Mouse (Mus musculus) midbrain, embryonic 14.5 days (tissue): Measurements from ENCODE around the gene Zfp652. TPM values are rescaled to one million over a fixed set of nuclear protein-coding genes. Genes with fewer than 3 reads are reported as not detected.
A peak's percentile ranks its signal among the peaks of the same experiment; 100 is the strongest.
"Not testable (repeated sequence)": the region's sequence is repeated elsewhere in the genome, so short reads cannot be mapped to it uniquely, and the experiment has no call there.

Experiments
- ATAC-seq: fragments of 200-750 bp; cut with Nextera tagmentation; 2 replicates; pipeline ENCODE4 v1.8.0; 2017; ENCODE audit warnings: moderate number of reproducible peaks, moderate library complexity; ENCODE audit not compliant: low FRiP score, low TSS enrichment
- DNase-seq: peaks from one replicate; pipeline ENCODE4 v3.0.0-alpha.2; 2015
- H3K27ac ChIP-seq: fragments of 300-500 bp; sonication (generic); replicated peaks from 2 replicates; pipeline ENCODE4 v1.5.1; 2014; ENCODE audit warnings: mild to moderate bottlenecking, low read depth, low read length, moderate library complexity
- H3K27me3 ChIP-seq: fragments of 300-500 bp; sonication (generic); 2 replicates; pipeline ENCODE4 v1.6.1; 2014; ENCODE audit warnings: low read length, control low read depth, mixed read lengths; ENCODE audit not compliant: control insufficient read depth, insufficient read depth
- H3K36me3 ChIP-seq: fragments of 300-500 bp; sonication (generic); 2 replicates; pipeline ENCODE4 v1.6.1; 2014; ENCODE audit warnings: low read length, control low read depth; ENCODE audit not compliant: control insufficient read depth, insufficient read depth
- H3K4me1 ChIP-seq: fragments of 300-500 bp; sonication (generic); 2 replicates; pipeline ENCODE4 v1.6.1; 2014; ENCODE audit warnings: mild to moderate bottlenecking, antibody characterized with exemption, low read length, control low read depth; ENCODE audit not compliant: control insufficient read depth, insufficient read depth
- H3K4me2 ChIP-seq: fragments of 300-500 bp; sonication (generic); 2 replicates; pipeline ENCODE4 v1.6.1; 2014; ENCODE audit warnings: mild to moderate bottlenecking, low read length, moderate library complexity
- H3K4me3 ChIP-seq: fragments of 300-500 bp; sonication (generic); replicated peaks from 2 replicates; pipeline ENCODE4 v1.5.1; 2014; ENCODE audit warnings: low read depth, low read length
- H3K9ac ChIP-seq: fragments of 300-500 bp; sonication (generic); replicated peaks from 2 replicates; pipeline ENCODE4 v1.6.1; 2014; ENCODE audit warnings: mild to moderate bottlenecking, low read length, moderate library complexity
- H3K9me3 ChIP-seq: fragments of 300-500 bp; sonication (generic); 2 replicates; pipeline ENCODE4 v1.6.1; 2016; ENCODE audit warnings: low read length, control low read depth, mixed read lengths; ENCODE audit not compliant: control insufficient read depth
- WGBS: fragments of 180-500 bp; shearing (Covaris S2); extraction: QIAGEN DNeasy Blood & Tissue Kit; methylation state at CpG from one replicate; pipeline ENCODE4 v1.1.7; 2014; 5-methylcytosine and 5-hydroxymethylcytosine counted together
- polyA plus RNA-seq: library from polyadenylated mRNA; unstranded; fragments of >200 nt; fragmentation: Nextera tagmentation; extraction: Ambion mirVana; gene quantifications from 2 replicates; pipeline ENCODE4 v1.2.1, GENCODE M21; 2014

Gene Zfp652
- polyA plus RNA-seq, 1 experiment from 2014 or later = 13.1 TPM

DNA sequence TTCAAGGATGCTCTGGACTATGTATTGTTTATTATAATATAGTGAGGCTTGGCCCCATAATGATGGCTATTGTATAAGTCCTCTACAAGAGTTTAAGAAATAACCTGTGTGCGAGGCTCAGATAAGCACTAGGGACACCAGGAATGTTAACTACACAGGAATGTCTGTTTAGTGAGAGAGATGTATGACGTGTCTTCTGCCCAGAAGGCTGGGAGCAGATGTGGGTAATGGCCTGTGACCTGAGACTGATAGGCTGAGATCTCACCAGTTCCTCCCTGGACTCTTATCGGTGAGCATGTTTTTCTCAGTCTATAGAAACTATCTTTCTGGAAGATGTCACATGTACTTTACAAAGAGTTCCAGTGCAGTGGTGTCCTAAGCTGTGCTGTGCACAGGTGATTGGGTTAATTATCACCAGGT is 147.6 kb downstream of the Zfp652 start:
- Histone ChIP-seq H3K9me3 (no peaks in the 10 kb centered on the region), H3K27ac (no peak overlapping the region), H3K4me3 (peak overlapping the region; percentile 76), H3K36me3 (no peaks in the 10 kb centered on the region), H3K4me2 (peak overlapping the region; percentile 70), H3K27me3 (no peaks in the 10 kb centered on the region), H3K4me1 (peaks cover 6% of the 10 kb centered on the region; the same call in 1 of the 2 replicates), H3K9ac (peak overlapping the region; percentile 53)
- ATAC-seq = no peak
- DNase-seq = no peak
- 42% methylated on average over 3 of the region's 3 CpGs for WGBS

DNA sequence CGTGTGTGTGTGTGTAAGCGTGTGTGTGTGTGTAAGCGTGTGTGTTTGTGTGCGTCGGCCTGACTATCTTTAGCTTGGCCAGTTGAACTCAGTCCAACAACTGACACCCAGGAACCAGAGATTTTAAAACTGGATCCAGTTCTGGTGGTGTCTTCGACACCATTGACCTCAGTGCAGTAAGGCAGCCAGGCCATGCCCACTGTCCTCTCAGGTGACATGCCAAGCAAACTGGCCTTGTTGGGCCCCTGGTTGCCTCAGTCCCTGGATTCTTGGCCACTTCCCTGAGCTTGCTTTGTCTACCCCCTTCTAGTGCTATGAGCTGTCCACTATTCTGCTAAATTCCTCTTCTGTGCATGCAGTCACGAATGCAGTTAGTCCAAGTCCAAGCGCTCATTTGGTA is 148.9 kb downstream of the Zfp652 start:
- DNase-seq = no peak
- H3K4me2 ChIP-seq = no peak overlapping the region
- ATAC-seq = no peak
- no peak overlapping the region for H3K9ac ChIP-seq
- H3K9me3 ChIP-seq = no peaks in the 10 kb centered on the region
- H3K36me3 ChIP-seq = no peaks in the 10 kb centered on the region
- no peak overlapping the region for H3K4me3 ChIP-seq
- H3K27me3 ChIP-seq = no peaks in the 10 kb centered on the region
- H3K4me1 ChIP-seq = peaks cover 6% of the 10 kb centered on the region; the same call in 1 of the 2 replicates
- no peak overlapping the region for H3K27ac ChIP-seq
- WGBS = 94% methylated on average over 8 of the region's 8 CpGs

DNA sequence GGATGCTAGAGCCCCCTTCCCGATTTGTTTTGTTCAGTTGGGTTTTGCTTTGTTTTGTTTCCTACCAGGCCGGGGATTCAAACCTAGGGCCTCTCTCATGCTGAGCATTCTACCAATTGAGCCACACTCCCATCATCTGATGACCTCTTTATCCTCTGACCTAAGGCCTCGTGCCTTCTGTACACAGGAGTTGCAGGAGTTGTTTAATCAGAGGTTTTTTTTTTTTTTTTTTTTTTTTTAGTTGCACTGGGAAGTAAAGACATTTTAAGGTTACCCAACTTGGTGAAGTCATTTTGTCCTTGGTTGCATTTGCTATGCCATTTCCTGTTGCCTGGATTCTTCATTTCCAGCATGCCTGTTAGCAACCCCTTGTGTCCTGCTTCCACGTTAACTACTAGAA is 157.0 kb downstream of the Zfp652 start:
- H3K9ac ChIP-seq = no peak overlapping the region
- H3K27me3 ChIP-seq = no peaks in the 10 kb centered on the region
- H3K9me3 ChIP-seq = no peaks in the 10 kb centered on the region
- H3K27ac ChIP-seq = no peak overlapping the region
- H3K4me3 ChIP-seq = no peak overlapping the region
- no peaks in the 10 kb centered on the region for H3K36me3 ChIP-seq
- H3K4me1 ChIP-seq = no peaks in the 10 kb centered on the region
- no peak for ATAC-seq
- DNase-seq = no peak
- 78% methylated on average over 4 of the region's 4 CpGs for WGBS
- H3K4me2 ChIP-seq = no peak overlapping the region

DNA sequence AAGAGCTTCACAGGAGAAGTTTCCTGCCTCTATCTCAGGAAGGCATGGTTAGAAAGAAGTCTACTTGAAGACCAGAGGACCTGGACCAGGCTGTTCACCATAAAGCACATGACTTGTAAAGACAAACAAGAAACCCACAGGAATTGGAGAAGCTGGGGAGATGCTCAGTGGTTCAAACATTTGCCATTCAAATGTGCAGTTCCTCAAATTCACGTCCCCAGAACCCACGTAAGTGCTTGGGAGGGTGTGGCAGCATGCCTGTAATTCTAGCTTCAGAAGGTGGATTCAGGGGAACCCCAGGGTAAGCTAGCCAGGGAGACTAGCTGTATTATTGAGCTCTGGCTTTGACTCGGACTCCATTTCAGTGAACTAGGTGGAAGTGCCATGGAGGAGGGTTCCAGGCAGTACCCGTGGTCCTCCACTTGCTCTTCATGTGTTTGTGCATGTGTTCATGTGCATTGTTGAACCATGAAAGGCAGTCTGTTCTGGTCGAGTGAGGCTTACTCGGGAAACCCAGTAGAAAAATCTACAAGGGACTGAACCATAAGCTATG is 157.5 kb downstream of the Zfp652 start:
- H3K4me3 ChIP-seq = no peak overlapping the region
- no peak for DNase-seq
- H3K27ac ChIP-seq = no peak overlapping the region
- H3K4me2 ChIP-seq = no peak overlapping the region
- WGBS = 72% methylated on average over 6 of the region's 6 CpGs
- no peaks in the 10 kb centered on the region for H3K27me3 ChIP-seq
- no peaks in the 10 kb centered on the region for H3K4me1 ChIP-seq
- H3K9me3 ChIP-seq = no peaks in the 10 kb centered on the region
- no peak for ATAC-seq
- H3K36me3 ChIP-seq = no peaks in the 10 kb centered on the region
- H3K9ac ChIP-seq = no peak overlapping the region

DNA sequence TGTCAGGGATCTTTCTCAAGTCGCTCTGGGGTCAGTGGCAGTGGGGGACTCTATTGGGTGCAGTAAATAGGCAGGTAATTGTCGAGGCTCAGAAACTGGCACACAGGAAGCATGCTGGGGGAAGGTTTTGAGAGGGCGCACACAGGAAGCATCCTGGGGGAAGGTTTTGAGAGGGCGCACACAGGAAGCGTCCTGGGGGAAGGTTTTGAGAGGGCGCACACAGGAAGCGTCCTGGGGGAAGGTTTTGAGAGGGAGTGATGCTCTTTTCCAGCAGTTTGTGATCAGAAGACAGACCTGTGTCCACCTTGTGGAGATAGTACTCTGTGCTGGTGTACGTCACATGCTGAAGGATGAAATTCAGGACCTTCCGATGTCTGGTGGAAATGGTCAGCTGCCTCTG is 163.3 kb downstream of the Zfp652 start:
- 0 out of 2 replicates have a peak overlapping the region, but pooled peaks have one; percentile 7 for H3K4me2 ChIP-seq
- H3K9me3 ChIP-seq = no peaks in the 10 kb centered on the region
- no peak for ATAC-seq
- no peak overlapping the region for H3K9ac ChIP-seq
- no peaks in the 10 kb centered on the region for H3K4me1 ChIP-seq
- H3K36me3 ChIP-seq = no peaks in the 10 kb centered on the region
- H3K4me3 ChIP-seq = no peak overlapping the region
- WGBS = 27% methylated on average over 9 of the region's 9 CpGs
- H3K27me3 ChIP-seq = no peaks in the 10 kb centered on the region
- no peak overlapping the region for H3K27ac ChIP-seq
- DNase-seq = peak; percentile 1

DNA sequence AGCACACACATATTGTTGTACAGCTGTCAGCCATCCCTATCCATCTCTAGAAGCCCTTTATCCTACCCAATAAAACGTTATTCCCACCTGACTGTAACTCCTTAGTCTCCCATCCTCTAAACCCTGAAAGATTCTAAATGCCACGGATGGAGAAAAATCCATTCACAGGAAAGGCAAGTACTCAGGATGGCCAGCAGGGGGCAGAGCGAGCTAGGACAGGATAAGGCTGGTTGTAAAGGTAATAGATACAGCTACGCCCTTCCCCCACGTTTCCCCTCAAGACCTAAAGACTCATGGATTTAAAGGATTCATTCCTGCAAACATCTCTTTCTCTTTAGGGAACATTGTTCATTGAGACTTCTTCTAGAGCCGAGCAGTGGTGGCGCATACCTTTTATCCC is 163.8 kb downstream of the Zfp652 start:
- Histone ChIP-seq H3K4me1 (no peaks in the 10 kb centered on the region), H3K36me3 (no peaks in the 10 kb centered on the region), H3K27ac (no peak overlapping the region), H3K4me3 (no peak overlapping the region), H3K4me2 (0 out of 2 replicates have a peak overlapping the region, but pooled peaks have one; percentile 7), H3K27me3 (no peaks in the 10 kb centered on the region), H3K9ac (no peak overlapping the region), H3K9me3 (no peaks in the 10 kb centered on the region)
- WGBS = 20% methylated on average over 7 of the region's 7 CpGs
- DNase-seq (peak; percentile 84), ATAC-seq (no peak)

DNA sequence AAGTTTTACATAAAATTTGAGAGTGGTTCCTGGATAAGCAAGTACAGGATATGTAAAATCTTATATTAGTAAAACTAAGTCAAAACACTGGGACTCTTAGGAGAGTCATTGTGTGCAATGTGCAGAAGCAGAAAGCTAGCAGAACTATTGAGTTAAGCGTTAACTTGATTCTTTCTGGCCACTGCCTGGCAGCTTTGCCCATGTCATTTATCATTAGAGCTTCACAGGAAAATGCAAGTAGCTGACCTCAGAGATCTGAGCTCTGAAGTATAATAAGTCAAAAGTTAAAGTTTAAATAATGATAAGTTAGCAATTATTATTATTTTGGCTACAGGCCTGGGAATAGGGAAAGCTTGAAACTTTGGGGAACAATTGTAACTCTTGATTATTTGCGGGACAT is 167.4 kb downstream of the Zfp652 start:
- H3K36me3 ChIP-seq, H3K4me3 ChIP-seq, H3K4me2 ChIP-seq, H3K4me1 ChIP-seq, H3K27ac ChIP-seq, H3K27me3 ChIP-seq, DNase-seq, ATAC-seq, H3K9ac ChIP-seq, H3K9me3 ChIP-seq: not testable (repeated sequence)
- WGBS = 90% methylated on average over 2 of the region's 2 CpGs

Other genes starting within 250 kb of the Zfp652 start
- 1.9 and 4.6 TPM in 2 replicates for gene Nxph3, start 198.1 kb upstream of the Zfp652 start, polyA plus RNA-seq
- gene Ngfr, start 124.9 kb upstream of the Zfp652 start, polyA plus RNA-seq = 8.4 and 13.7 TPM in 2 replicates
- gene Phb, start 45.7 kb upstream of the Zfp652 start, polyA plus RNA-seq = 183 and 207 TPM in 2 replicates
- gene B130006D01Rik, start 10.9 kb downstream of the Zfp652 start, polyA plus RNA-seq = 1.4 and 1.5 TPM in 2 replicates
- gene Phospho1, start 111.8 kb downstream of the Zfp652 start, polyA plus RNA-seq = 0.33 TPM in 1 of 2 replicates, not detected in the other
- 1.8 TPM in 2 replicates for gene Gngt2, start 124.5 kb downstream of the Zfp652 start, polyA plus RNA-seq
- 0.26 and 0.64 TPM in 2 replicates for gene Abi3, start 129.8 kb downstream of the Zfp652 start, polyA plus RNA-seq
- not detected in 2 replicates for gene B4galnt2, start 202.2 kb downstream of the Zfp652 start, polyA plus RNA-seq